Mouse (Mus musculus): ENCODE measurements around the gene Cd99l2. TPM values are rescaled to one million over a fixed set of nuclear protein-coding genes. Genes with fewer than 3 reads are reported as not detected.
A peak's percentile ranks its signal among the peaks of the same experiment; 100 is the strongest.

Cd99l2 gene
- polyA plus RNA-seq, 1 experiment from 2014 or later, result 29.2 TPM

GRCm38 (mm10) chrX:71425746-71426519, 66.7 kb downstream of the Cd99l2 start:
- 47% methylated on average over 9 of the region's 9 CpGs for WGBS
- H3K9me3 ChIP-seq, result no peaks in the 10 kb centered on the region
- no peak overlapping the region for H3K9ac ChIP-seq (replicated peaks)
- 0 out of 2 replicates have a peak, but pooled peaks have one; percentile 26 for ATAC-seq (ENCODE audit: insufficient number of reproducible peaks, insufficient read depth, low FRiP score, low TSS enrichment, low read depth)
- H3K4me1 ChIP-seq (replicated peaks), result no peaks in the 10 kb centered on the region
- no peak overlapping the region for H3K4me3 ChIP-seq (replicated peaks)
- peaks cover 3% of the 10 kb centered on the region; the same call in 1 of the 2 replicates for H3K36me3 ChIP-seq
- H3K27me3 ChIP-seq, result peaks cover 4% of the 10 kb centered on the region; the same call in 1 of the 2 replicates
- no peak overlapping the region for H3K27ac ChIP-seq
- H3K4me2 ChIP-seq, result no peak overlapping the region

DNA sequence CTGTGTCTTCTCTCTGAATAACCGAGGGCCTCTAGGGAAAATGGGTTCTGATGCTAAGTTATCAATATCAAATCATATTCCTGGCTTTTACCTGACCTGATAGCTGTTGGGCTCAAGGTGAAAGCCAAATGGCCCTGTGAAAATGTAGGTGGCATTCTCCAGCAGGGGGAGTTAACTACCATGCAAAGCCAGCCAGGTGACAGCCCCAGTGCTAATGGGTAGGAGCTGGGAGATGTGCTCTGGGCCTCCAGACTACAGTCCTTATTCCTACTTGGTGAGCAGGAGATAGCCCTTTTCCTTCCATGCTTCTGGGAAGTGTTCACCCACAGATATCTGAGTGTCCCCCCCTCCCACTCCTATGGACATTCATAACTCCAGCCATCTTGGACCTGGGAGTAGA, 67.8 kb downstream of the Cd99l2 start:
- no peak overlapping the region for H3K27ac ChIP-seq
- peaks cover 4% of the 10 kb centered on the region; the same call in 1 of the 2 replicates for H3K27me3 ChIP-seq
- no peak overlapping the region for H3K4me2 ChIP-seq
- H3K9ac ChIP-seq (replicated peaks), result no peak overlapping the region
- no peaks in the 10 kb centered on the region for H3K9me3 ChIP-seq
- no peak overlapping the region for H3K4me3 ChIP-seq (replicated peaks)
- peaks cover 3% of the 10 kb centered on the region; the same call in 1 of the 2 replicates for H3K36me3 ChIP-seq
- no peak for ATAC-seq (ENCODE audit: insufficient number of reproducible peaks, insufficient read depth, low FRiP score, low TSS enrichment, low read depth)
- WGBS, result 67% methylated on average over 1 of the region's 1 CpGs
- no peaks in the 10 kb centered on the region for H3K4me1 ChIP-seq (replicated peaks)

DNA sequence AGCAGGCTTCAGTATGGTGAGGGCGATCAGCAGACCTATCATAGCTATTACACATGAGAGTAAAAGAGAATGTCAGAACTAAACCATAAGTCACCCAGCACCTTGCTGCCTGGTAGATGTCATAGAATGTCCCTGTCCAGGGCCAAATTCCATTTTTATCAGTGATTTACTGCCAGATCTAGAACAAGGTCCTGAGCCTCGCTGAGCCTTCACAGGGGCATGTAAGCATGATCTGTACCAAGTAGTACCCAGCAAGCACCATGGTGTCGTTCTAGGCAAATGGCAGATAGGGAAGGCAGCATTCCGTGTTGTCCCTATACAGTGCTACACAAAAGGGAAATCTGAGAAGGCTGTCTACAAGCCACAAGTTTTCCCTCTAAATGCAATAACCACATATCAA, 79.0 kb downstream of the Cd99l2 start:
- Histone ChIP-seq H3K4me2 (no peak overlapping the region), H3K27ac (no peak overlapping the region), H3K27me3 (no peaks in the 10 kb centered on the region), H3K4me3 (replicated peaks) (no peak overlapping the region), H3K9me3 (no peaks in the 10 kb centered on the region), H3K4me1 (replicated peaks) (no peaks in the 10 kb centered on the region), H3K9ac (replicated peaks) (no peak overlapping the region), H3K36me3 (no peaks in the 10 kb centered on the region)
- ATAC-seq (ENCODE audit: insufficient number of reproducible peaks, insufficient read depth, low FRiP score, low TSS enrichment, low read depth), result no peak
- 81% methylated on average over 4 of the region's 4 CpGs for WGBS

DNA sequence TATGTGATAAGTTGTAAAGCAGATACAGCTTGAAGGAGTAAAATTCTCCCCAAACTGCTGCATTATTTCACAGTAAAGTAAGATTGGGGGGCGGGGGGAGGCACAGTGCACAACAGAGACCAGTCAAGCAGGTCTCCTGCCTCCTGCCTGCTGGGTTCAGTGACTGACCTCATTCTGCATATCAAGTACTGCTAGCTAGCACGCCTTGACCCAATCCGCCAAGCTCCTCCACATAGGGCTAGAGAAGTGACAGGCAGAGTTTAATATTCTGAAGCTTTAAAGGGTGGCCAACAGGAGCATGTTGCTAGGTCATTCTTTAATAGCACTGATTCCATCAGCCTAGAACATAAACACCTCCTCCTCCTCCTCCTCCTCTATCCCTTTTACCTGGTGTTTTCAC, 79.9 kb downstream of the Cd99l2 start:
- Histone ChIP-seq H3K27me3 (no peaks in the 10 kb centered on the region), H3K27ac (no peak overlapping the region), H3K4me3 (replicated peaks) (no peak overlapping the region), H3K36me3 (no peaks in the 10 kb centered on the region), H3K9me3 (no peaks in the 10 kb centered on the region), H3K4me2 (no peak overlapping the region), H3K9ac (replicated peaks) (no peak overlapping the region), H3K4me1 (replicated peaks) (no peaks in the 10 kb centered on the region)
- 66% methylated on average over 3 of the region's 3 CpGs for WGBS
- no peak for ATAC-seq (ENCODE audit: insufficient number of reproducible peaks, insufficient read depth, low FRiP score, low TSS enrichment, low read depth)

- Histone ChIP-seq H3K4me2 (no peak overlapping the region), H3K4me1 (replicated peaks) (no peaks in the 10 kb centered on the region), H3K36me3 (no peaks in the 10 kb centered on the region), H3K27me3 (no peaks in the 10 kb centered on the region; the same call in 1 of the 2 replicates), H3K27ac (no peak overlapping the region), H3K9me3 (no peaks in the 10 kb centered on the region), H3K9ac (replicated peaks) (no peak overlapping the region), H3K4me3 (replicated peaks) (no peak overlapping the region)
- ATAC-seq (ENCODE audit: insufficient number of reproducible peaks, insufficient read depth, low FRiP score, low TSS enrichment, low read depth), result no peak
- 50% methylated on average over 1 of the region's 1 CpGs for WGBS
These were observed 84.3 kb downstream of the Cd99l2 start for GRCm38 (mm10) chrX:71408386-71408785.

- Histone ChIP-seq H3K9ac (replicated peaks) (no peak overlapping the region), H3K9me3 (no peaks in the 10 kb centered on the region), H3K4me2 (no peak overlapping the region), H3K4me1 (replicated peaks) (no peaks in the 10 kb centered on the region), H3K27me3 (no peaks in the 10 kb centered on the region; the same call in 1 of the 2 replicates), H3K4me3 (replicated peaks) (no peak overlapping the region), H3K27ac (no peak overlapping the region), H3K36me3 (peaks cover 4% of the 10 kb centered on the region; the same call in 1 of the 2 replicates)
- ATAC-seq (ENCODE audit: insufficient number of reproducible peaks, insufficient read depth, low FRiP score, low TSS enrichment, low read depth), result no peak
These were observed 86.4 kb downstream of the Cd99l2 start for GRCm38 (mm10) chrX:71406290-71406689.

GRCm38 (mm10) chrX:71396326-71396725, 96.3 kb downstream of the Cd99l2 start:
- no peaks in the 10 kb centered on the region for H3K36me3 ChIP-seq
- H3K4me2 ChIP-seq, result no peak overlapping the region
- no peak overlapping the region for H3K27ac ChIP-seq
- no peaks in the 10 kb centered on the region for H3K4me1 ChIP-seq (replicated peaks)
- H3K4me3 ChIP-seq (replicated peaks), result no peak overlapping the region
- H3K9me3 ChIP-seq, result no peaks in the 10 kb centered on the region
- no peak overlapping the region for H3K9ac ChIP-seq (replicated peaks)
- no peak for ATAC-seq (ENCODE audit: insufficient number of reproducible peaks, insufficient read depth, low FRiP score, low TSS enrichment, low read depth)
- 78% methylated on average over 4 of the region's 4 CpGs for WGBS
- H3K27me3 ChIP-seq, result no peaks in the 10 kb centered on the region

DNA sequence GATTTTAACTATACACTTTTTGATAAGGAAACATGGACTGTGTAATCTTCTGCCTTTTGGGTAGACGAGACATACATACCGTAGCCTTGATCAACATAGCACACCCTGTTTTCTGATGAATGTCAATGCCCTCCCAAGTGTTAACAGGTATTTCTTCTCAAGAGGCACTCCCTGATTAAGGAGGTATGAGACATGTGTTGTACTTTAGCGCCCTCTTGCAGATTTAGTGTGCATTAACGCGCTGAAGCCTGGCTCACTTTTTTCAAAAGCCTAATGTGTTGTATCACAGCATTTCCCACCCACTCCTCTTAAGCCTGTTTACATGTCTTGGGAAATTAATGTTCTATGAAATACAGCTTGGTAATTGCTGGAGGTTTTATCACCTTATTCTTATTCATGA, 111.1 kb downstream of the Cd99l2 start:
- Histone ChIP-seq H3K36me3 (no peaks in the 10 kb centered on the region), H3K4me2 (no peak overlapping the region), H3K4me1 (replicated peaks) (no peaks in the 10 kb centered on the region), H3K9me3 (no peaks in the 10 kb centered on the region), H3K27ac (no peak overlapping the region), H3K4me3 (replicated peaks) (no peak overlapping the region), H3K9ac (replicated peaks) (no peak overlapping the region), H3K27me3 (no peaks in the 10 kb centered on the region)
- 49% methylated on average over 5 of the region's 5 CpGs for WGBS
- ATAC-seq (ENCODE audit: insufficient number of reproducible peaks, insufficient read depth, low FRiP score, low TSS enrichment, low read depth), result no peak

DNA sequence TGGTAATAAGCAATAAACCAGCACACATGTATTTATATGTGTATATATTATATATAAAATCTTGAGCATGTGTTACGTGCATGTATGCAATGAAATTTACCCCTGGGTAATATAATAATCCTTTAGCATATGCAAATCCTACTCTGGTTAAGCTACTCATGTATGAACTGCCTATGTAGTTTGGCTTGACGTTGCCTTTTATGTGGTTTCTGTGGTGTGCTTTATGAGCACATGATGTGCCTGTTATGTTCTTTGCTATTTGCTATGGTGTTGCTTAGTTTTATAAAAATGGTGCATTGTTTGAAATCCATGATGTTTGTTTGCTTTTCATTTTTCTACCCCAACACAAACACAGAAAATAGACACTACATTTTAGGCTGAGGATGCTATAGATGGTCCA, 114.2 kb downstream of the Cd99l2 start:
- Histone ChIP-seq H3K4me3 (replicated peaks) (no peak overlapping the region), H3K4me1 (replicated peaks) (no peaks in the 10 kb centered on the region), H3K9me3 (no peaks in the 10 kb centered on the region), H3K4me2 (no peak overlapping the region), H3K9ac (replicated peaks) (no peak overlapping the region), H3K27ac (no peak overlapping the region), H3K36me3 (no peaks in the 10 kb centered on the region), H3K27me3 (peaks cover 6% of the 10 kb centered on the region; the same call in 1 of the 2 replicates)
- WGBS, result 92% methylated on average over 2 of the region's 2 CpGs
- no peak for ATAC-seq (ENCODE audit: insufficient number of reproducible peaks, insufficient read depth, low FRiP score, low TSS enrichment, low read depth)

DNA sequence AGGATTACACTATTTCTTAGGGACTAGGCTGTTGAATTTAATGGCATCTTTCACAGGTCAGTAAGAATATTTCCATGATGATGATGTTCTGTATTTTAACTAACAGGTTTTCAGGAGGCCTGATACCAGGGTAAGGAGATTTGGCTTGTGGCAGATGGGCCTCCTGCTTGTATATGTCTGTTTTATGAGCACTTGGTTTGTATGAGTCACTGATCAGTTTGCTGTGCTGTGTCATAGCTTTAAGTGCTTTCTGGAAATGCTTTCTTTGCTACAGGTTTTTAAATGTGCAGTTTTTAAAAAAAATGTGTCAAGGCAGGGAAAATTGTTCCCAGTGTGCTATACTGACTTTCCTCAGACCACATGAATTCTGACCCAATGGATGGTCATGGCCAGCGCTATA, 115.9 kb downstream of the Cd99l2 start:
- ATAC-seq (ENCODE audit: insufficient number of reproducible peaks, insufficient read depth, low FRiP score, low TSS enrichment, low read depth), result no peak
- Histone ChIP-seq H3K27me3 (peaks cover 6% of the 10 kb centered on the region; the same call in 1 of the 2 replicates), H3K9me3 (no peaks in the 10 kb centered on the region), H3K36me3 (no peaks in the 10 kb centered on the region), H3K9ac (replicated peaks) (no peak overlapping the region), H3K27ac (no peak overlapping the region), H3K4me1 (replicated peaks) (no peaks in the 10 kb centered on the region), H3K4me3 (replicated peaks) (no peak overlapping the region), H3K4me2 (no peak overlapping the region)
- 89% methylated on average over 1 of the region's 1 CpGs for WGBS

All from limb, embryonic 12.5 days (tissue).